Mouse (Mus musculus) MEL (cell line): ENCODE measurements around the gene Sult6b2. TPM values are rescaled to one million over a fixed set of nuclear protein-coding genes. Genes with fewer than 3 reads are reported as not detected.

Experiments used
- DNase-seq: peaks from one replicate; pipeline ENCODE4 v3.0.0; 2011; ENCODE audit warnings: low read depth, low spot score
- H3K27ac ChIP-seq: 2 replicates; pipeline ENCODE4 v1.5.1; 2012; ENCODE audit warnings: low read depth, mild to moderate bottlenecking, control low read depth, low read length, moderate library complexity; ENCODE audit not compliant: control insufficient read depth
- H3K27me3 ChIP-seq, 2 experiments: fragments of 150-350 bp in 1 of 2; sonication (generic) in 1 of 2; 2 replicates each; pipeline ENCODE4 v1.6.1; 2012; ENCODE audit warnings: low read length in 2 of 2, mild to moderate bottlenecking in 2 of 2, improper control_type of control experiment in 1 of 2, moderate library complexity in 1 of 2; ENCODE audit not compliant: insufficient read depth in 2 of 2, control insufficient read depth in 1 of 2
- H3K36me3 ChIP-seq, 2 experiments: 2 replicates each; pipeline ENCODE4 v1.6.1; 2012 to 2014; ENCODE audit warnings: low read length in 2 of 2, improper control_type of control experiment in 1 of 2, inconsistent platforms in 1 of 2, mild to moderate bottlenecking in 1 of 2; ENCODE audit not compliant: insufficient read depth in 2 of 2, control insufficient read depth in 1 of 2
- H3K4me1 ChIP-seq, 2 experiments: fragments of 150-350 bp in 1 of 2; sonication (generic) in 1 of 2; 2 replicates each; pipeline ENCODE4 v1.6.1; 2012; ENCODE audit warnings: low read length in 2 of 2, improper control_type of control experiment in 1 of 2, mild to moderate bottlenecking in 1 of 2; ENCODE audit not compliant: insufficient read depth in 2 of 2, control insufficient read depth in 1 of 2
- H3K4me3 ChIP-seq, 2 experiments: fragments of 150-350 bp in 1 of 2; sonication (generic) in 1 of 2; 2 replicates each; pipeline ENCODE4 v1.5.1; 2012; ENCODE audit warnings: low read depth in 2 of 2, low read length in 2 of 2, mild to moderate bottlenecking in 2 of 2, moderate library complexity in 2 of 2, control low read depth in 1 of 2, improper control_type of control experiment in 1 of 2; ENCODE audit not compliant: control insufficient read depth in 1 of 2, insufficient read depth in 1 of 2
- H3K79me2 ChIP-seq: 2 replicates; pipeline ENCODE4 v1.6.1; 2012; ENCODE audit warnings: mild to moderate bottlenecking, low read length, moderate library complexity; ENCODE audit not compliant: control insufficient read depth, poor library complexity, insufficient read depth
- H3K9ac ChIP-seq: 2 replicates; pipeline ENCODE4 v1.6.1; 2012; ENCODE audit warnings: low read depth, mild to moderate bottlenecking, control low read depth, low read length, moderate library complexity; ENCODE audit not compliant: control insufficient read depth, poor library complexity, severe bottlenecking
- H3K9me3 ChIP-seq: fragments of 150-350 bp; sonication (generic); replicated peaks from 2 replicates; pipeline ENCODE4 v1.6.1; 2012; ENCODE audit warnings: mild to moderate bottlenecking, low read length, improper control_type of control experiment, moderate library complexity; ENCODE audit not compliant: insufficient read depth
- CHD2 ChIP-seq: IDR thresholded peaks from 2 replicates; pipeline ENCODE4 v1.6.1; 2011; ENCODE audit warnings: low read length, improper control_type of control experiment
- CTCF ChIP-seq, 3 experiments: IDR thresholded peaks in 2 of 3; conservative IDR thresholded peaks in 1 of 3; 2 replicates each; pipeline ENCODE4 v1.5.1; 2011 to 2012; ENCODE audit warnings: low read length in 3 of 3, low read depth in 2 of 3, mild to moderate bottlenecking in 2 of 3, improper control_type of control experiment in 1 of 3, inconsistent platforms in 1 of 3, mixed read lengths in 1 of 3, moderate library complexity in 1 of 3; ENCODE audit not compliant: control insufficient read depth in 1 of 3, insufficient read depth in 1 of 3, poor library complexity in 1 of 3, severe bottlenecking in 1 of 3
- E2F4 ChIP-seq: IDR thresholded peaks from 2 replicates; pipeline ENCODE4 v1.6.1; 2011; ENCODE audit warnings: low read depth, low read length, improper control_type of control experiment, borderline replicate concordance
- EP300 ChIP-seq, 2 experiments: IDR thresholded peaks; 2 replicates each; pipeline ENCODE4 v1.6.1; 2011; ENCODE audit warnings: improper control_type of control experiment in 2 of 2, low read length in 2 of 2, low read depth in 1 of 2, mild to moderate bottlenecking in 1 of 2
- ETS1 ChIP-seq: IDR thresholded peaks from 2 replicates; pipeline ENCODE4 v1.6.1; 2012; ENCODE audit warnings: low read depth, mild to moderate bottlenecking, inconsistent platforms, low read length, improper control_type of control experiment, moderate library complexity
- HCFC1 ChIP-seq: IDR thresholded peaks from 2 replicates; pipeline ENCODE4 v1.6.1; 2012; ENCODE audit warnings: low read depth, mild to moderate bottlenecking, inconsistent platforms, low read length, improper control_type of control experiment, moderate library complexity
- MAFK ChIP-seq: IDR thresholded peaks from 2 replicates; pipeline ENCODE4 v1.6.1; 2011; ENCODE audit warnings: low read depth, mild to moderate bottlenecking, low read length, improper control_type of control experiment, borderline replicate concordance
- MYC ChIP-seq: IDR thresholded peaks from 2 replicates; pipeline ENCODE4 v1.6.1; 2011; ENCODE audit warnings: low read depth, mild to moderate bottlenecking, low read length, improper control_type of control experiment, moderate library complexity
- NELFE ChIP-seq: IDR thresholded peaks from 2 replicates; pipeline ENCODE4 v1.6.1; 2011; ENCODE audit warnings: low read depth, low read length, improper control_type of control experiment
- NRF1 ChIP-seq: IDR thresholded peaks from 2 replicates; pipeline ENCODE4 v1.6.1; 2014; ENCODE audit warnings: low read depth, mild to moderate bottlenecking, inconsistent platforms, low read length, improper control_type of control experiment, moderate library complexity; ENCODE audit not compliant: poor library complexity, insufficient read depth, severe bottlenecking
- POLR2AphosphoS5 ChIP-seq: IDR thresholded peaks from 2 replicates; pipeline ENCODE4 v1.6.1; 2012; ENCODE audit warnings: low read depth, borderline replicate concordance, mild to moderate bottlenecking, inconsistent platforms, low read length, moderate library complexity, mixed read lengths
- RCOR1 ChIP-seq: IDR thresholded peaks from 2 replicates; pipeline ENCODE4 v1.6.1; 2012; ENCODE audit warnings: low read depth, mild to moderate bottlenecking, inconsistent platforms, low read length, improper control_type of control experiment
- TAL1 ChIP-seq: IDR thresholded peaks from 2 replicates; pipeline ENCODE4 v1.6.1; 2012; ENCODE audit warnings: mild to moderate bottlenecking, inconsistent platforms, low read length, moderate library complexity, mixed read lengths
- TBP ChIP-seq: IDR thresholded peaks from 2 replicates; pipeline ENCODE4 v1.8.0; 2011; ENCODE audit warnings: low read depth, low read length, improper control_type of control experiment
- TCF12 ChIP-seq: IDR thresholded peaks from 2 replicates; pipeline ENCODE4 v1.6.1; 2014; ENCODE audit warnings: low read depth, mild to moderate bottlenecking, inconsistent platforms, low read length, improper control_type of control experiment, moderate library complexity
- USF2 ChIP-seq, 2 experiments: IDR thresholded peaks; 2 replicates each; pipeline ENCODE4 v1.6.1; 2011 to 2012; ENCODE audit warnings: improper control_type of control experiment in 2 of 2, low read length in 2 of 2, borderline replicate concordance in 1 of 2, inconsistent platforms in 1 of 2, low read depth in 1 of 2, mild to moderate bottlenecking in 1 of 2; ENCODE audit not compliant: insufficient read depth in 1 of 2
- ZMIZ1 ChIP-seq: IDR thresholded peaks from 2 replicates; pipeline ENCODE4 v1.6.1; 2012; ENCODE audit warnings: low read depth, mild to moderate bottlenecking, inconsistent platforms, low read length, improper control_type of control experiment, moderate library complexity
- ZNF384 ChIP-seq: IDR thresholded peaks from 2 replicates; pipeline ENCODE4 v1.6.1; 2012; ENCODE audit warnings: low read depth, mild to moderate bottlenecking, inconsistent platforms, low read length, improper control_type of control experiment
- polyA plus RNA-seq, 2 experiments: library from polyadenylated mRNA; stranded (reverse) in 1 of 2; unstranded in 1 of 2; fragments of >175 nt in 1 of 2; fragments of >200 nt in 1 of 2; gene quantifications; 2 replicates each; pipeline versions ENCODE4 v1.2.1 to v1.2.4; 2012; ENCODE audit warnings: low replicate concordance in 2 of 2, low read depth in 1 of 2; ENCODE audit not compliant: insufficient read length in 2 of 2, insufficient read depth in 1 of 2, missing spikeins in 1 of 2
- total RNA-seq: library from RNA; depleted of rRNA; stranded (reverse); fragments of 300-350 nt; gene quantifications from 2 replicates; pipeline ENCODE4 v1.2.3, GENCODE M21; 2012

Sult6b2 gene
- total and polyA plus RNA-seq, 3 experiments, result 0.07 TPM; not detected in 2

DNA sequence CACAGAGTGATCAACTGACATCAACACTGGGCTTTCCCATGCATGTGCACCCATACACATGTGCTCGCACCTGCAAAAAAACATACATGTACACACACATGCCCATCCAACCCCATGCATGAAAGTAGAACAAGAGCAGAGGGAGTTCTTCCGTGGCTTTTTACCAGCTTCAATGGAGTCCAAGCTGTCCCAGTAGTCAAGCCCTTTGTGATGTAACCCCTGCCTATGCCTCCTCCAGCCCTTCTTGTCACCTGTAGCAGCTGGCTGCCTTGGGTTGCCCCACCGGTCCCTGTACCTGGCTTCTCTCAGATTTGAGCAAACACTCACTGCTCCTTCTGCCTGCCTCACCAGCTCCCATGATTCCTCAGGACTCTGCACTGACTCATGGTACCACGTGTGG lies 40.8 kb upstream of the Sult6b2 start:
- H3K4me1 ChIP-seq, result no peaks in the 10 kb centered on the region
- H3K79me2 ChIP-seq, result no peaks in the 10 kb centered on the region
- H3K27me3 ChIP-seq, result no peaks in the 10 kb centered on the region
- H3K27ac ChIP-seq, result no peak overlapping the region
- H3K4me3 ChIP-seq, result no peak overlapping the region
- no peak for DNase-seq
- no peak overlapping the region for H3K9ac ChIP-seq
- no peaks in the 10 kb centered on the region for H3K9me3 ChIP-seq
- no peaks in the 10 kb centered on the region for H3K36me3 ChIP-seq
- TF ChIP-seq EP300 (IDR thresholded peaks at IDR 0.05; ENCODE audit: low read depth in 1 of 2, low read length in 2 of 2) (no peak), ZMIZ1 (no peak), NRF1 (no peak), MYC (no peak), CHD2 (no peak), ETS1 (no peak), RCOR1 (no peak), TBP (no peak)

DNA sequence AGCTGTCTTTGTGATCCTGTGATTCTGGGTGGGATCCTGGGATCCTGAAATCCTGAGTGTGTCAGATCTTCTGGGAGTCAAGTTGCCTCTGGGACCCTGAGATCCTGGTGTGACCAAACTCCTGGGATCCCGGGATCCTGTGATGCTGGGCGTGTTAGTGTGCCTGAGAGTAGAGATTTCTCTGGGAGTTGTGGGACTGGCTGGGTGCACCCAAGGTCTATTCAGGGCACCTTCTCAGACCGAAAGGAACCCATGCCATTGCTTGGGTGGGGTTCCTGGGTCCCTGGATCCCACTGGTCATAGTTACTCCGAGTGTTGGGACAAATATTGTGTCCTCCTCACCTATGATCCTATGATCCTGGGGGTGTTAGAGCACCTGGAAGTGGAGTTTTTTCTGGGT lies 39.8 kb upstream of the Sult6b2 start:
- no peak for TF ChIP-seq ZNF384
- no peak for TF ChIP-seq MAFK
- no peak for TF ChIP-seq USF2 (IDR thresholded peaks at IDR 0.05; ENCODE audit: borderline replicate concordance in 1 of 2, insufficient read depth in 1 of 2, low read depth in 1 of 2, low read length in 2 of 2)
- TF ChIP-seq POLR2AphosphoS5, result no peak
- no peak for TF ChIP-seq E2F4
- no peak for TF ChIP-seq ETS1
- TF ChIP-seq CTCF (IDR thresholded peaks at IDR 0.05 in 2 of 3, conservative IDR thresholded peaks at IDR 0.05 in 1 of 3; ENCODE audit: control insufficient read depth in 1 of 3, insufficient read depth in 1 of 3, low read depth in 2 of 3, low read length in 3 of 3, poor library complexity in 1 of 3, severe bottlenecking in 1 of 3), result no peak
- H3K4me1 ChIP-seq, result no peaks in the 10 kb centered on the region

DNA sequence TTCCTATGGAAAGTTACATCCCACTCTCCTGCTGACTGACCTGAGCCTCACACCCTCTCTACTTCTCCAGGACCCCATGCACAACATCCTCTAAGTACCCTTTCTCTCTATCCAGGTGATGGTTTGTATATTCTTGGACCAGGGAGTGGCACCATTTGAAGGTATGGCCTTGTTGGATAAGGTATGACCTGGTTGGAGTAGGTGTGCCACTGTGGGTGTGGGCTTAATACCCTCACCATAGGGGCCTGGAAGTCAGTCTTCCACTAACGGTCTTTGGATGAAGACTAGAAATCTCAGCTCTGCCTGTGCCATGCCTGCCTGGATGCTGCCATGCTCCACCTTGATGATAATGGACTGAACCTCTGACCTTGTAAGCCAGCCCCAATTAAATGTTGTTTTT lies 34.2 kb upstream of the Sult6b2 start:
- no peak for DNase-seq
- no peak overlapping the region for H3K9ac ChIP-seq
- no peak for TF ChIP-seq TCF12
- TF ChIP-seq NELFE, result no peak
- TF ChIP-seq EP300 (IDR thresholded peaks at IDR 0.05; ENCODE audit: low read depth in 1 of 2, low read length in 2 of 2), result no peak
- TF ChIP-seq CTCF (IDR thresholded peaks at IDR 0.05 in 2 of 3, conservative IDR thresholded peaks at IDR 0.05 in 1 of 3; ENCODE audit: control insufficient read depth in 1 of 3, insufficient read depth in 1 of 3, low read depth in 2 of 3, low read length in 3 of 3, poor library complexity in 1 of 3, severe bottlenecking in 1 of 3), result no peak
- no peak for TF ChIP-seq NRF1
- no peak for TF ChIP-seq TAL1
- TF ChIP-seq HCFC1, result no peak
- no peaks in the 10 kb centered on the region for H3K9me3 ChIP-seq
- no peak overlapping the region for H3K4me3 ChIP-seq
- no peaks in the 10 kb centered on the region for H3K36me3 ChIP-seq
- no peaks in the 10 kb centered on the region for H3K4me1 ChIP-seq
- H3K27ac ChIP-seq, result no peak overlapping the region
- no peaks in the 10 kb centered on the region for H3K27me3 ChIP-seq
- no peaks in the 10 kb centered on the region for H3K79me2 ChIP-seq

More for the DNA sequence above, 39.8 kb upstream of the Sult6b2 start:
- no peaks in the 10 kb centered on the region for H3K27me3 ChIP-seq
- no peaks in the 10 kb centered on the region for H3K9me3 ChIP-seq
- no peaks in the 10 kb centered on the region for H3K36me3 ChIP-seq
- DNase-seq, result no peak
- H3K79me2 ChIP-seq, result no peaks in the 10 kb centered on the region
- no peak overlapping the region for H3K27ac ChIP-seq
- H3K4me3 ChIP-seq, result no peak overlapping the region
- no peak overlapping the region for H3K9ac ChIP-seq
